Mouse (Mus musculus) ES-Bruce4 (cell line): Measurements from ENCODE around the gene Sult1e1. TPM values are rescaled to one million over a fixed set of nuclear protein-coding genes. Genes with fewer than 3 reads are reported as not detected.

Experiments
- H3K27ac ChIP-seq: 2 replicates; pipeline ENCODE4 v1.5.1; 2012; ENCODE audit warnings: low read length, inconsistent platforms; ENCODE audit not compliant: insufficient read depth
- H3K27me3 ChIP-seq: 2 replicates; pipeline ENCODE4 v1.6.1; 2012; ENCODE audit warnings: mild to moderate bottlenecking, low read length, inconsistent platforms; ENCODE audit not compliant: control insufficient read depth, poor library complexity, insufficient read depth, severe bottlenecking
- H3K36me3 ChIP-seq: 2 replicates; pipeline ENCODE4 v1.6.1; 2012; ENCODE audit warnings: inconsistent platforms, mild to moderate bottlenecking, low read length, moderate library complexity; ENCODE audit not compliant: control insufficient read depth, poor library complexity, insufficient read depth, severe bottlenecking
- H3K4me1 ChIP-seq: one replicate; pipeline ENCODE4 v1.8.1; 2011; ENCODE audit warnings: low read length; ENCODE audit not compliant: control insufficient read depth, insufficient read depth
- H3K4me3 ChIP-seq: 2 replicates; pipeline ENCODE4 v1.5.1; 2011; ENCODE audit warnings: low read depth, mild to moderate bottlenecking, low read length
- H3K9ac ChIP-seq: 2 replicates; pipeline ENCODE4 v1.6.1; 2012; ENCODE audit warnings: low read depth, mild to moderate bottlenecking, inconsistent platforms; ENCODE audit not compliant: poor library complexity, severe bottlenecking
- H3K9me3 ChIP-seq: replicated peaks from 2 replicates; pipeline ENCODE4 v1.6.1; 2012; ENCODE audit warnings: mild to moderate bottlenecking, low read length, inconsistent platforms; ENCODE audit not compliant: control insufficient read depth, poor library complexity, insufficient read depth, severe bottlenecking
- CTCF ChIP-seq: IDR thresholded peaks from one replicate; pipeline ENCODE4 v1.8.1; 2011; ENCODE audit warnings: low read depth, low read length
- EP300 ChIP-seq: IDR thresholded peaks from 2 replicates; pipeline ENCODE4 v1.6.1; 2011; ENCODE audit warnings: low read depth, low read length; ENCODE audit not compliant: insufficient read depth
- POLR2A ChIP-seq: IDR thresholded peaks from one replicate; pipeline ENCODE4 v1.8.1; 2011; ENCODE audit warnings: low read length; ENCODE audit not compliant: insufficient read depth
- polyA plus RNA-seq: library from polyadenylated mRNA; stranded (reverse); fragments of >200 nt; gene quantifications from 2 replicates; pipeline ENCODE4 v1.2.4, GENCODE M21; 2011; ENCODE audit warnings: low read depth; ENCODE audit not compliant: missing spikeins, insufficient read depth, insufficient read length

The Sult1e1 gene
- polyA plus RNA-seq, 1 experiment, result not detected

DNA sequence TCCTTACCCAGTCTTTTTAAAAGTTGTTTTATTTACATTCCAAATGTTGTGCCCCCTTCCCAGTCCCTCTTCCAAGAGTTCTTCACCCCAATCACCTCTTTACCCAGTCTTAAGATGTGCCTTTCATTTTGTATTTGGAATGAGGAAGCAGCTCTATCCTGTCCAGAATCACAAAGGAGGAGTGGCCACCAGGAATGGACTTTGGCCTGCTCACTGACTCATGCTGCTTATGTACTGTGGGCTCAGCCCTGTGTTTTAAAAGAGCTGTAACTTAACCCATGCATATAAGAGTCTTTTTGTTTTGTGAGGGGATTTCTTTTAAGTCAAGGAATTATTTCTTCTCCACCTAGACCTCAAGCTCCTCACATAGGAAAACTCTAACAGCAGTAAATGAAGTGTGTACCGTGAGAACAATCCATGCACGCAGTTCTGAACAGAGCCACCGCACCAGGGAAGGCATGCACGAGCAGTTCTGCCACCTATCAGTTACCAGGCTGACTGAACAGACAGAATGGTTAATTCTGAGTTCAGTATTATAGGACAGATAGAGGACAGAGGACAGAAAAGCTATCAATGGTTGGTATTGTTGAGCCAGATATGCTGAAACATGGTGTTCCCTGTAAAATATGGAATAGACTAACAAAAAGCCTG is 55.3 kb downstream of the Sult1e1 start:
- Histone ChIP-seq H3K4me1 (no peaks in the 10 kb centered on the region), H3K27me3 (no peaks in the 10 kb centered on the region), H3K9me3 (no peaks in the 10 kb centered on the region), H3K27ac (no peak overlapping the region), H3K4me3 (no peak overlapping the region), H3K9ac (no peak overlapping the region), H3K36me3 (no peaks in the 10 kb centered on the region)
- TF ChIP-seq EP300 (no peak), CTCF (no peak), POLR2A (no peak)

DNA sequence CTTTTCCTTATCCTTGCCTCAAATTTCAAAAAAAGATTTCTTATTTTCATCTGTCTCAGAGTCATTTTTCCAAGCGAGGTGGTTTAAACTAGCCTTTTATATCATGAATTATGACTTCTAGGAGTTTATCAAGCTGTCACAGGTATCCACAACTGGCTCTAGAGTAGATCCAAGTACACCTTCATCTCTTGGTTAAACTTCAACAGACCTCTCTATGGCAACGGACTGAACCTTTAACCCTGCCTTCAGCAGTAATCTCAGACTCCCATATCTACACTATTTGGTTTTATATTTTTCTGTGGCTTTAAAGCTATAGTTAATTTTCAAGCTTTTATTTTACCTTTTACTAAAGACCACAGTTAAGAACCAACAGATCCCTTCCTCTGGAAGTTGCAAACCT is 59.1 kb downstream of the Sult1e1 start:
- Histone ChIP-seq H3K9me3 (no peaks in the 10 kb centered on the region), H3K36me3 (no peaks in the 10 kb centered on the region), H3K27me3 (no peaks in the 10 kb centered on the region), H3K4me1 (no peaks in the 10 kb centered on the region), H3K9ac (no peak overlapping the region), H3K4me3 (no peak overlapping the region), H3K27ac (no peak overlapping the region)
- TF ChIP-seq EP300, result no peak

Other genes starting within 250 kb of the Sult1e1 start
- gene Ugt2b38, start 167.4 kb downstream of the Sult1e1 start, polyA plus RNA-seq, result not detected in 2 replicates
- gene Ugt2a2, start 109.3 kb downstream of the Sult1e1 start, polyA plus RNA-seq, result not detected in 2 replicates
- not detected in 2 replicates for gene Gm43638, start 104.8 kb downstream of the Sult1e1 start, polyA plus RNA-seq
- gene Ugt2a1, start 100.7 kb downstream of the Sult1e1 start, polyA plus RNA-seq, result not detected in 2 replicates
- not detected in 2 replicates for gene Sult1b1, start 53.4 kb downstream of the Sult1e1 start, polyA plus RNA-seq
- gene Sult1d1, start 22.6 kb downstream of the Sult1e1 start, polyA plus RNA-seq, result not detected in 2 replicates
- not detected in 2 replicates for gene Csn1s1, start 74.6 kb upstream of the Sult1e1 start, polyA plus RNA-seq
- not detected in 2 replicates for gene Csn2, start 108.0 kb upstream of the Sult1e1 start, polyA plus RNA-seq
- gene Csn1s2a, start 183.0 kb upstream of the Sult1e1 start, polyA plus RNA-seq, result not detected in 2 replicates
- not detected in 2 replicates for gene Csn1s2b, start 216.5 kb upstream of the Sult1e1 start, polyA plus RNA-seq
- not detected in 2 replicates for gene Prr27, start 234.1 kb upstream of the Sult1e1 start, polyA plus RNA-seq